Mouse (Mus musculus): ENCODE data around the gene Dcaf6.

DNA sequence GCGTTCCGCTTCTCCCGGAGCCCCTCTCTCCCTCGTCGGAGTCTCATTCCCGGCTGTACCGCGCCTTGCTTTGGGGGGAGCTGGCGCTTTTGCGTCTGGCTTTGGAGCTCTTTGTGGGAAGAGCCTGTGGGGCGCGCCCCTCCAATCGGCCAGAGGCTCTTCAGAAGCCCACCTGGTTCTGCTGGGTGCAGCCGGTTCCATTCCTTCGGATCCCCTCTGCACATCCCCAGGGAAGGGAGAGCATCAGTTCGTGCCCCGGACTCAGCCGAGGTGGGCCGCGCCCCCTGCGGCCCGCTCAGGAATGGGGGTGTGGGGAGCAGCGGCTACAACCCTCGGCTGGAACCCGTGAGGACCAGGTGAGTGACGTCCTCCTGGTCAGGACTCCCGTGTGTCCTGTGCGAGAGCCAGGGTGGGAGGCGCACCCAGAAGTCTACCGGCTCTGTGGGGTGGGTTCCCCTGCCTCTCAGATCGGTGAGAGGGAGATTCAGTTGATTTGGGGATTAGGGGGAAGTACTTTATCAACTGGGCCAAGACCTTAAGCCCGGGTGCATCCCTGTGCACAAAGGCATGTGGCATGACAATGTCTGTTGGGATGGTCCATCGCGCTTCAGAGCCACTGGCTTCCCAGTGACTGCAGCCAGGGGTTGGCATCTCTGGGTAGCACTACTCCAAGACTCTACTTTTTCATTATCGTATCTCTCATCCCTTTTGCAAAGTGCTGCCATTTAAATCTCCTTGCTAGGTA lies 177.9 kb downstream of the Dcaf6 start:
- TF ChIP-seq POLR2A (IDR thresholded peaks at IDR 0.05; ENCODE audit: low read depth, low read length), result no peak
- no peak for TF ChIP-seq CTCF (IDR thresholded peaks at IDR 0.05; ENCODE audit: extremely low read depth, insufficient read depth, insufficient read length, insufficient replicate concordance)

Measured in spleen, adult 2 months (tissue).